Mouse (Mus musculus) brain, embryonic 14.5 days (tissue): ENCODE data around the gene Gm2696.

Experiments used
- CTCF ChIP-seq: fragments of 200-500 bp; IDR thresholded peaks from 2 replicates; pipeline ENCODE4 v1.5.1; 2012; ENCODE audit warnings: inconsistent platforms, mild to moderate bottlenecking, moderate library complexity, borderline replicate concordance; ENCODE audit not compliant: insufficient read depth, insufficient read length; ENCODE audit errors: extremely low read depth
- POLR2A ChIP-seq: fragments of 200-500 bp; IDR thresholded peaks from 2 replicates; pipeline ENCODE4 v1.6.1; 2012; ENCODE audit warnings: mild to moderate bottlenecking, inconsistent platforms, borderline replicate concordance; ENCODE audit not compliant: poor library complexity, insufficient read depth, insufficient read length, severe bottlenecking; ENCODE audit errors: extremely low read depth

DNA sequence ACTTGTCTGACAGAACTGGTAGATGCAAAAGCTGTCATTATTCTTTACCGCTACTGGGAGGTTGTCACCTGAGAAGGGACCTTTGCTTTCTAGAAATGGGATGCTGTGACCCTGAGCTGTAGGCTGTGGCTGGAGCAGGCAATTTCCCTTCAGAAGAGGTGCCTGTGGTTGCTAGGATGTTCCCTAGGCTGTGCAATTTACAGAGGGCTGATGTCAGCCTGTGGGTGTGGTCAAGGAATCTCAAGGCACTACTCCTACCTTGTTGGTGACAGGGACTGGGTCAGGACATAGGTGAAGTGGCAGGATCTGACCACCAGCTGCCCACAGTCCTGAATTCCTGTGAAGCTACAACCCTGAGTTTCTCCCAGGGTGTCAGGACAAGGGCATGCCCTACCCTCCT is 44.8 kb upstream of the Gm2696 start:
- TF ChIP-seq CTCF (no peak), POLR2A (no peak)
